Mouse (Mus musculus): Measurements from ENCODE around the gene Abl1. TPM values are rescaled to one million over a fixed set of nuclear protein-coding genes. Genes with fewer than 3 reads are reported as not detected.

The Abl1 gene
- total RNA-seq, 2 experiments from 2014 or later, result 20.0 to 32.6 TPM

- ATAC-seq (replicated peaks; ENCODE audit: poor library complexity), result no peak
Observed at GRCm38 (mm10) chr2:31741728-31742127, 53.6 kb downstream of the Abl1 start.

- ATAC-seq (replicated peaks; ENCODE audit: poor library complexity), result 0 out of 2 replicates have a peak, but pooled peaks have one; percentile 44
Observed at GRCm38 (mm10) chr2:31742134-31742533, 54.0 kb downstream of the Abl1 start.

GRCm38 (mm10) chr2:31745741-31746243, 57.6 kb downstream of the Abl1 start:
- ATAC-seq (replicated peaks; ENCODE audit: poor library complexity), result no peak

GRCm38 (mm10) chr2:31746835-31747234, 58.7 kb downstream of the Abl1 start:
- peak; percentile 65 for ATAC-seq (replicated peaks; ENCODE audit: poor library complexity)

GRCm38 (mm10) chr2:31749046-31749709, 61.0 kb downstream of the Abl1 start:
- no peak for ATAC-seq (replicated peaks; ENCODE audit: poor library complexity)

- ATAC-seq (replicated peaks; ENCODE audit: poor library complexity), result no peak
Observed at GRCm38 (mm10) chr2:31750133-31750532, 62.0 kb downstream of the Abl1 start.

- ATAC-seq (replicated peaks; ENCODE audit: poor library complexity), result no peak
Observed at GRCm38 (mm10) chr2:31757472-31757871, 69.3 kb downstream of the Abl1 start.

- no peak for ATAC-seq (replicated peaks; ENCODE audit: poor library complexity)
Observed at GRCm38 (mm10) chr2:31758966-31759365, 70.8 kb downstream of the Abl1 start.

GRCm38 (mm10) chr2:31759751-31760460, 71.7 kb downstream of the Abl1 start:
- ATAC-seq (replicated peaks; ENCODE audit: poor library complexity), result peak; percentile 96

- ATAC-seq (replicated peaks; ENCODE audit: poor library complexity), result no peak
Observed at GRCm38 (mm10) chr2:31760486-31760885, 72.3 kb downstream of the Abl1 start.

GRCm38 (mm10) chr2:31761115-31761531, 72.9 kb downstream of the Abl1 start:
- ATAC-seq (replicated peaks; ENCODE audit: poor library complexity), result no peak

- ATAC-seq (replicated peaks; ENCODE audit: poor library complexity), result no peak
Observed at GRCm38 (mm10) chr2:31761585-31761984, 73.4 kb downstream of the Abl1 start.

- ATAC-seq (replicated peaks; ENCODE audit: poor library complexity), result no peak
Observed at GRCm38 (mm10) chr2:31762155-31762554, 74.0 kb downstream of the Abl1 start.

- no peak for ATAC-seq (replicated peaks; ENCODE audit: poor library complexity)
Observed at GRCm38 (mm10) chr2:31762853-31763252, 74.7 kb downstream of the Abl1 start.

GRCm38 (mm10) chr2:31763271-31763670, 75.1 kb downstream of the Abl1 start:
- peak; percentile 56 for ATAC-seq (replicated peaks; ENCODE audit: poor library complexity)

- ATAC-seq (replicated peaks; ENCODE audit: poor library complexity), result no peak
Observed at GRCm38 (mm10) chr2:31767104-31767503, 78.9 kb downstream of the Abl1 start.

GRCm38 (mm10) chr2:31767815-31768214, 79.6 kb downstream of the Abl1 start:
- no peak for ATAC-seq (replicated peaks; ENCODE audit: poor library complexity)

GRCm38 (mm10) chr2:31769115-31769514, 80.9 kb downstream of the Abl1 start:
- peak; percentile 61 for ATAC-seq (replicated peaks; ENCODE audit: poor library complexity)

GRCm38 (mm10) chr2:31769631-31770111, 81.5 kb downstream of the Abl1 start:
- peak; percentile 35; the same call in 1 of the 2 replicates for ATAC-seq (replicated peaks; ENCODE audit: poor library complexity)

- peak; percentile 72 for ATAC-seq (replicated peaks; ENCODE audit: poor library complexity)
Observed at GRCm38 (mm10) chr2:31770781-31771441, 82.7 kb downstream of the Abl1 start.

- ATAC-seq (replicated peaks; ENCODE audit: poor library complexity), result no peak
Observed at GRCm38 (mm10) chr2:31776479-31776878, 88.3 kb downstream of the Abl1 start.

Data from megakaryocyte progenitor cell, adult 5-6 weeks (primary cell).